ENCODE assay signal across 7 mouse cellular contexts in the genomic region with DNA sequence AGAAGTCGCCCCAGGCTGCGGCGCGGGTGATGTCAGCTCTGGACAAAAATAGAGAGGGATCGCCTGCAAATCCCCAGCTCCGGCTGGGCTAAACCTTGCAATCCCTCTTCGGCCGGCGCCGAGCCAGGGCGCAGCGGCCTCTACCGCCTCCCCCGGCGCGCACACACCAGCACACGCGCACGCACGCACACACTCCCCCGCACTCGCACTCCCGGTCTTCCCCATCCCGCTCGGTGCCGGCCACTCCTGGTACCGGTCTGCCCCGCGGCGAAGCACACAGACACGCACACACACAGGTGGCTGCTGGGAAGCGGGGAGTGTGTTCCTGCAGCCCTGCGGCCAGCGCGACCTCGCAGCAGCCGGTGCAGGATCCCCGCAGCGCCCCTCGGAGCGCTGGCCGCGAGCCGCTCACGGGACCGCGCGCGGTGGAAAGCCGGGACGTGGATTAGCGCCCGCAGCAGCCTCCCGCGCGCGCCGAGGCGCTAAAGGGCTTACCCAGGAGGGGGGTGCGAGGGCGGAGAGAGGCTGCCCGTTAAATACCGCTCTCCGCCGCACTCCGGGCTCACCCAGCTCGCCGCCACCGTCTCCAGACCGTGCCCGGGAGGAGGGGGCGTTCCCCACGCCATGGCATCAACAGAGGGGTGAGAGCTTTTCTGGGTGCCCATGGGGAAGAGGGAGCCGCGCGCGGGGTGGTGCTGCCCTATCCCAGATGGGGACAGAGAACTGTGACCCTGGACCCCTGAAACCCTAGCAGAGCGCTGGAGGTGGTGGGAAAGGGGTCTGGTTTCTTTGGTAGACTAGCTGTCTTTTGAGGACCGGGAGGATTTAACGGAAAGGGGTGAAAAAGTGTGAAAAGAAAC. TPM values are rescaled to one million over a fixed set of nuclear protein-coding genes. Genes with fewer than 3 reads are reported as not detected.
A peak's percentile ranks its signal among the peaks of the same experiment; 100 is the strongest.
DNase-seq lines count a peak whose midpoint lies in the region; ATAC-seq lines count a peak whose summit lies in the region.

No protein-coding gene starts in this region.

- 0 out of 2 replicates have a peak, but pooled peaks cover 4% of the 10 kb centered on the region for H3K27me3 ChIP-seq in forebrain, embryonic 16.5 days (replicated peaks; ENCODE audit: control insufficient read depth, insufficient read depth, low read length)
- peaks cover 29% of the 10 kb centered on the region for H3K27me3 ChIP-seq in intestine, embryonic 14.5 days (replicated peaks; ENCODE audit: control insufficient read depth, insufficient read depth, low read length)
- peaks cover 74% of the 10 kb centered on the region for H3K27me3 ChIP-seq in limb, embryonic 13.5 days
- H3K27me3 ChIP-seq in neural tube, embryonic 11.5 days (ENCODE audit: control insufficient read depth, insufficient read depth, low read length), result no peaks in the 10 kb centered on the region

- H3K4me1 ChIP-seq in forebrain, embryonic 16.5 days (replicated peaks; ENCODE audit: control insufficient read depth, insufficient read depth, low read length), result peaks cover 51% of the 10 kb centered on the region
- peaks cover 7% of the 10 kb centered on the region; the same call in 1 of the 2 replicates for H3K4me1 ChIP-seq in intestine, embryonic 14.5 days (replicated peaks; ENCODE audit: control insufficient read depth, insufficient read depth, low read length)
- H3K4me1 ChIP-seq in limb, embryonic 13.5 days, result peaks cover 20% of the 10 kb centered on the region
- peaks cover 24% of the 10 kb centered on the region for H3K4me1 ChIP-seq in neural tube, embryonic 11.5 days (ENCODE audit: control insufficient read depth, insufficient read depth, low read length)

- peak overlapping the region; percentile 94 for H3K4me2 ChIP-seq in forebrain, embryonic 16.5 days (ENCODE audit: low read length)
- H3K4me2 ChIP-seq in intestine, embryonic 14.5 days (ENCODE audit: low read length), result peak overlapping the region; percentile 91
- H3K4me2 ChIP-seq in limb, embryonic 13.5 days (replicated peaks), result peak overlapping the region; percentile 96
- peak overlapping the region; percentile 92 for H3K4me2 ChIP-seq in neural tube, embryonic 11.5 days (ENCODE audit: low read depth)

- no peaks in the 10 kb centered on the region for H3K36me3 ChIP-seq in forebrain, embryonic 16.5 days (ENCODE audit: control insufficient read depth, insufficient read depth)
- no peaks in the 10 kb centered on the region for H3K36me3 ChIP-seq in intestine, embryonic 14.5 days (ENCODE audit: control insufficient read depth, insufficient read depth, low read length)
- no peaks in the 10 kb centered on the region for H3K36me3 ChIP-seq in limb, embryonic 13.5 days
- H3K36me3 ChIP-seq in neural tube, embryonic 11.5 days (ENCODE audit: control insufficient read depth, insufficient read depth, low read length), result no peaks in the 10 kb centered on the region

- H3K9ac ChIP-seq in forebrain, embryonic 16.5 days (replicated peaks; ENCODE audit: low read depth, low read length), result peak overlapping the region; percentile 84
- peak overlapping the region; percentile 31 for H3K9ac ChIP-seq in intestine, embryonic 14.5 days (ENCODE audit: low read length)
- H3K9ac ChIP-seq in limb, embryonic 13.5 days, result peak overlapping the region; percentile 70
- peak overlapping the region; percentile 82 for H3K9ac ChIP-seq in neural tube, embryonic 11.5 days (ENCODE audit: low read length)

- WGBS in forebrain, embryonic 16.5 days, result under 1% methylated on average over 70 of the region's 80 CpGs
- under 1% methylated on average over 77 of the region's 80 CpGs for WGBS in intestine, embryonic 14.5 days
- under 1% methylated on average over 76 of the region's 80 CpGs for WGBS in limb, embryonic 13.5 days
- under 1% methylated on average over 69 of the region's 80 CpGs for WGBS in neural tube, embryonic 11.5 days

- peak; percentile 52 for DNase-seq in adrenal gland, adult 2 months
- DNase-seq in cerebellum, adult 11-12 months, result peak; percentile 81
- peak; percentile 81 for DNase-seq in intestine, embryonic 14.5 days (ENCODE audit: low spot score)
- DNase-seq in neural tube, embryonic 11.5 days (ENCODE audit: low spot score), result peak; percentile 84
- DNase-seq in urinary bladder, postnatal 14 days (ENCODE audit: low spot score), result peak; percentile 7

- no peaks in the 10 kb centered on the region for H3K9me3 ChIP-seq in forebrain, embryonic 16.5 days (ENCODE audit: control insufficient read depth, low read length)
- H3K9me3 ChIP-seq in intestine, embryonic 14.5 days (ENCODE audit: control insufficient read depth, low read length), result no peaks in the 10 kb centered on the region
- no peaks in the 10 kb centered on the region for H3K9me3 ChIP-seq in limb, embryonic 13.5 days
- no peaks in the 10 kb centered on the region for H3K9me3 ChIP-seq in neural tube, embryonic 11.5 days (ENCODE audit: control insufficient read depth, low read length)

- peak overlapping the region; percentile 82 for H3K27ac ChIP-seq in forebrain, embryonic 16.5 days (ENCODE audit: low read length)
- no peak overlapping the region for H3K27ac ChIP-seq in intestine, embryonic 14.5 days (ENCODE audit: low read depth)
- H3K27ac ChIP-seq in limb, embryonic 13.5 days, result no peak overlapping the region
- peak overlapping the region; percentile 92 for H3K27ac ChIP-seq in neural tube, embryonic 11.5 days (ENCODE audit: low read depth, low read length)

- ATAC-seq in forebrain, embryonic 16.5 days, result peak; percentile 82
- peak; percentile 77 for ATAC-seq in intestine, embryonic 14.5 days (replicated peaks; ENCODE audit: low FRiP score, low TSS enrichment, low read depth)
- ATAC-seq in limb, embryonic 13.5 days (ENCODE audit: low FRiP score, low read depth), result peak; percentile 80
- ATAC-seq in neural tube, embryonic 11.5 days (ENCODE audit: insufficient read depth, low FRiP score, low TSS enrichment), result peak; percentile 60

- peak overlapping the region; percentile 80 for H3K4me3 ChIP-seq in forebrain, embryonic 16.5 days (replicated peaks; ENCODE audit: low read length)
- peak overlapping the region; percentile 50 for H3K4me3 ChIP-seq in intestine, embryonic 14.5 days (ENCODE audit: low read depth, low read length)
- H3K4me3 ChIP-seq in limb, embryonic 13.5 days, result peak overlapping the region; percentile 67
- peak overlapping the region; percentile 71 for H3K4me3 ChIP-seq in neural tube, embryonic 11.5 days (ENCODE audit: low read depth, low read length)

RNA-seq across cellular contexts. Expression of gene Slc1a2, which starts 0.4 kb away (rescaled TPM):
- total RNA-seq in adrenal gland, adult 2 months (2021), result under 1 TPM; 0.14 to 0.55 TPM
- 0.01 TPM in 1 of 2 replicates, not detected in the other for polyA plus RNA-seq in adrenal gland, adult 2 months (2012; rRNA removed)
- polyA plus RNA-seq in forebrain, embryonic 16.5 days (2015; fragmentation: Nextera tagmentation; extraction: Ambion mirVana), result 9.6 and 11.0 TPM in 2 replicates
- polyA plus RNA-seq in intestine, embryonic 14.5 days (2014; fragmentation: Nextera tagmentation; extraction: Ambion mirVana), result 0.34 and 0.78 TPM in 2 replicates
- 1.0 TPM in 2 replicates for polyA plus RNA-seq in limb, embryonic 13.5 days (2015; fragmentation: Nextera tagmentation; extraction: Ambion mirVana)
- 12.9 and 13.7 TPM in 2 replicates for polyA plus RNA-seq in neural tube, embryonic 11.5 days (2014; fragmentation: Nextera tagmentation; extraction: Ambion mirVana)

Comparison
In these comparisons a context has a peak if more than half of its experiments do, and no peak if none do; other contexts are left out.
1. DNase-seq: peak in every context shown above with its lines; median percentile 84 in neural tube, embryonic 11.5 days; 81 in cerebellum, adult 11-12 months; 81 in intestine, embryonic 14.5 days; 52 in adrenal gland, adult 2 months; 7 in urinary bladder, postnatal 14 days.
2. H3K27ac ChIP-seq: peak in forebrain, embryonic 16.5 days (single experiment) and neural tube, embryonic 11.5 days (single experiment); none in intestine, embryonic 14.5 days (single experiment) and limb, embryonic 13.5 days (single experiment).
3. H3K9ac ChIP-seq: peak in every context shown above with its lines; median percentile 84 in forebrain, embryonic 16.5 days; 82 in neural tube, embryonic 11.5 days; 70 in limb, embryonic 13.5 days; 31 in intestine, embryonic 14.5 days.
4. Peak in every context shown above with its lines, with median percentiles within 50 percentile points of each other: ATAC-seq, H3K4me2 ChIP-seq and H3K4me3 ChIP-seq.